Mouse (Mus musculus): ENCODE measurements at regions not wholly inside any gene's neighbourhood (a gene's known extent, or its start where the extent isn't known, plus 50 kb on each side); places are given as distances from the start of the nearest gene placed in this dataset.

DNA sequence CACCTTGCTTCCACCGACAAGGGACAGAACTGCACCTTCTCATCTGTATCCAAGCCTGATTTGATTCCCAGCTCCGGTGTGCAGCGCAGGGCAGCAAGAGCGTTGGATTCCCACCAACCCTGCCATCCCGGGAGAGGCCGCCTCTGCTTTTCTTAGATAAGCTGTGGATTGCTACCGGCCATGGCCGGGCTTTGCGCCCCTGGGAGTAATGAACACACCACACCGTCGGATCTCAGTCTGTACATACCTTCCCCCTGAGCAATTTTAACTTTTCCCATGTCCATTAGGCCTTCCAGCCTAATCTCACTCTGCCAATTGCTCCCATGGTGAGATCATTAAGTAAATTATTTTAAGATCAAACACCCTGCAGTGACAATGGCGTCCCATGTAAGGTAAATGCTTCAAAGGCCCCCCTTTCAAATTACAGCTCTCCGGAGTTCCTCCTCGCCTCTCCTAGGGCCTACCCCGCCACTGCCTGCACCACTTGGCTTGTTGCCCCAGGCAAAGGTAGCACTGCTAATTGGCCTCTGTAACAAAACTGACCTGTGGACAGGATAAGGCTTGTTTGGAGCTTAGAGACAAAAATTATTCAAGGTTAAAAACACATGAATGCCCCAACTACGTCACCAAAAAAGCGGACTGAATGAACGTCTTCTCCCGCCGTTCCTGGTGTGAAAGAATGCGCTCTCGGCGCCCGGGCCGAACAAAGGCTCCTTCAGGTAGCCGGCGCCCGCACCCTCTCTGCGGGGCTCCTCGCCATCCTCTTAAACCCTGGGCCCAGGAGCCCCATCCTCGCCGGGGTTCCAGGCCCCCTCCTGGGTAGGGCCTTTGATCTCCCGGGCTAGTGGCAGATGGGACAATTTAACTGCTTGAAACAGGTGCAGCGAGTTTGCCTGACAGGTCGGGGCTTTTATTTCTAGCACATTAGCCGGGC lies 228.5 kb upstream of the Sp4 start:
- no peak overlapping the region for H3K4me3 ChIP-seq (ENCODE audit: low read depth, low read length)
- no peaks in the 10 kb centered on the region for H3K4me1 ChIP-seq (ENCODE audit: control insufficient read depth, low read depth, low read length)
- no peak overlapping the region for H3K9ac ChIP-seq (ENCODE audit: low read depth, low read length)
- no peaks in the 10 kb centered on the region for H3K36me3 ChIP-seq (ENCODE audit: control insufficient read depth, insufficient read depth)
- ATAC-seq (ENCODE audit: low read depth), result no peak
- H3K9me3 ChIP-seq (replicated peaks; ENCODE audit: control insufficient read depth, low read length), result no peaks in the 10 kb centered on the region
- 5% methylated on average over 36 of the region's 36 CpGs for WGBS (ENCODE audit: insufficient replicate concordance)
- H3K27ac ChIP-seq (ENCODE audit: low read length), result no peak overlapping the region
- peak overlapping the region; percentile 34 for H3K4me2 ChIP-seq (ENCODE audit: low read depth, low read length)
- H3K27me3 ChIP-seq (ENCODE audit: control insufficient read depth, insufficient read depth, low read depth, low read length), result peaks cover 18% of the 10 kb centered on the region

DNA sequence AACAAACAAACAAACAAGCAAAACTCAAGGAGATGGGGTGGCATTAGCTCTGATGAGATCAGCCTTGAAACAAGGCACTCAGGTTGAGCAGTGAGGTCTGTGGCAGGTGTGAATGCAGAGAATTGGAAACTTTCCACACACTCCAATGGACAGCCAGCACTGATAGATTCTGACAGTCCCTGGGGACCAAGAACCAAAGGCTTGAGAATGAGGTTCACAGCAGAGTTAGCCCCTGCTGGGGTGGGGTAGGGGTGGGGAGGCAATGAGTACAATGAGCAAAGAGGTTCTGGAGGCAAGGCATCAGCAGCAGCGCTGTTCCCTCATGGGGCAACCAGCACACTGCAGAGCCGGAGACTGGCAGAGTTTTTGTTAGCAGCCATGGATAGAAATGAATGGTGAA lies 220.5 kb upstream of the Sp4 start:
- Histone ChIP-seq H3K36me3 (ENCODE audit: control insufficient read depth, insufficient read depth) (no peaks in the 10 kb centered on the region), H3K9ac (ENCODE audit: low read depth, low read length) (no peak overlapping the region), H3K4me2 (ENCODE audit: low read depth, low read length) (no peak overlapping the region), H3K27me3 (ENCODE audit: control insufficient read depth, insufficient read depth, low read depth, low read length) (no peaks in the 10 kb centered on the region), H3K4me1 (ENCODE audit: control insufficient read depth, low read depth, low read length) (no peaks in the 10 kb centered on the region), H3K4me3 (ENCODE audit: low read depth, low read length) (no peak overlapping the region), H3K9me3 (replicated peaks; ENCODE audit: control insufficient read depth, low read length) (no peaks in the 10 kb centered on the region), H3K27ac (ENCODE audit: low read length) (no peak overlapping the region)
- no peak for ATAC-seq (ENCODE audit: low read depth)
- 57% methylated on average over 2 of the region's 2 CpGs for WGBS (ENCODE audit: insufficient replicate concordance)

DNA sequence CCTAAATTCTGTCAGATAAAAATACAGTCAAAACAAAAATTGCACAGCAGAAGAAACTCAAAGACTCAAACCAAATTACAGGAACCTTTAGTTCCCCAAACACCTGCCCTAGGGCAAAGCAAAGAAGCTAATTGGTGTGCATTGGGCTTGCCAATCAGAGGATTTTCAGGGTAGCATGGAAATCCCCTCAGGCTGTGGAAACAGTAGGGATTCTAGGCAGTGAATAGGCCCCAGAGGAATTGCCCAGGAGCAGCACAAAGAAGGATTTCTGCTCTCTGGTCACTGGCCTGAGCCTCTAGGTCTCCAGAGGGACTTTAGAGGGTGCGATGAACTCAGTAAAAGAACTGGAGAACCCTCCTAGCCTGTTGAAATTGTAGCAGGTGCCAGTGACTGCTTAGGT lies 220.1 kb upstream of the Sp4 start:
- Histone ChIP-seq H3K9me3 (replicated peaks; ENCODE audit: control insufficient read depth, low read length) (no peaks in the 10 kb centered on the region), H3K36me3 (ENCODE audit: control insufficient read depth, insufficient read depth) (no peaks in the 10 kb centered on the region), H3K4me1 (ENCODE audit: control insufficient read depth, low read depth, low read length) (no peaks in the 10 kb centered on the region), H3K4me2 (ENCODE audit: low read depth, low read length) (no peak overlapping the region), H3K27me3 (ENCODE audit: control insufficient read depth, insufficient read depth, low read depth, low read length) (no peaks in the 10 kb centered on the region), H3K9ac (ENCODE audit: low read depth, low read length) (no peak overlapping the region), H3K27ac (ENCODE audit: low read length) (no peak overlapping the region), H3K4me3 (ENCODE audit: low read depth, low read length) (no peak overlapping the region)
- WGBS (ENCODE audit: insufficient replicate concordance), result 45% methylated on average over 1 of the region's 1 CpGs
- no peak for ATAC-seq (ENCODE audit: low read depth)

DNA sequence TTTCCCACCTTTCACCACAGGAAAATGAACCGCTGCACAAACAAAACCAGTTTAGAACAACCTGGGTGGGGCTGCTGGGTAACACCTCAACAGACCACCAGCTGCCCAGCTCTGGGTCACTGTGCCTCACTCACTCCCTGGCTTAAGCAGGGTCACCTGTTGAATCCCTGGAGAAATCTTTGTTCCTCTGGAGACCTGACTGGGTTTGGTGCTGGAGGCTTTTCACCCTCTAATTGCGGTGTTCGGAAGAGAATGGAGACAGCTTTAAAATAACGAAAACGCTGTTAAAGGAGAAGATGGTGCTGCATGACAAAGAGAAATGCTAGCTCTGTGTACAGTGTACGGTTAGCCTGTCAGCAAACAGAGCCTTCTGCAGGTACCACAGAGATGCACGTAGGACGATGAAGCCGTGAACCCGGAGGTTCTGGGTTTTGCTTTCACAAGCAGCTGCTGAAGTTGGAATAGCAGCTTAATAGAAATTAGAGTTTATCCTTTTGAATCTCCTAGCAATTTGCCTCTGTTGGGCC lies 218.6 kb upstream of the Sp4 start:
- Histone ChIP-seq H3K36me3 (ENCODE audit: control insufficient read depth, insufficient read depth) (no peaks in the 10 kb centered on the region), H3K4me2 (ENCODE audit: low read depth, low read length) (no peak overlapping the region), H3K27ac (ENCODE audit: low read length) (no peak overlapping the region), H3K9ac (ENCODE audit: low read depth, low read length) (no peak overlapping the region), H3K4me3 (ENCODE audit: low read depth, low read length) (no peak overlapping the region), H3K9me3 (replicated peaks; ENCODE audit: control insufficient read depth, low read length) (no peaks in the 10 kb centered on the region), H3K4me1 (ENCODE audit: control insufficient read depth, low read depth, low read length) (no peaks in the 10 kb centered on the region), H3K27me3 (ENCODE audit: control insufficient read depth, insufficient read depth, low read depth, low read length) (no peaks in the 10 kb centered on the region)
- ATAC-seq (ENCODE audit: low read depth), result peak; percentile 41; the same call in 1 of the 2 replicates
- WGBS (ENCODE audit: insufficient replicate concordance), result 42% methylated on average over 10 of the region's 10 CpGs

DNA sequence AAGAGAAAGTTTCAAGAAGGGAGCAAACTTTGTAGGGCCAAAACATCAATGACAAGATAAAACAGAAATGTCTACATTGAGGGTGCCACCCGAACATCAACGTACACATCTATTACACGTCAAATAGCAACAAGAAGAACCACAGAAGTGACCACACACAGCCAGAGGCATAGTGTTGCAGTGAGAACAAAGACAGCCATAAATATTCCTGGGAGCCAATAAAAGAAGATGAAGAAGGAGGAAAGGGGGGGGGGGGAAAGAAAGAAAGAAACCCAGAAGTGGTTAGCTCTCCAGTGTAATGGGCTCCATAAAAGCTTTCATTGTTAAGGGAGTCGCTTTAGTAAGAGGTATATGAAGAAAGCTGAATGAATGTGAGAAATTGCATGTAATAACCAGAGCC lies 209.7 kb upstream of the Sp4 start:
- Histone ChIP-seq H3K4me1 (ENCODE audit: control insufficient read depth, low read depth, low read length) (no peaks in the 10 kb centered on the region), H3K27ac (ENCODE audit: low read length) (no peak overlapping the region), H3K36me3 (ENCODE audit: control insufficient read depth, insufficient read depth) (no peaks in the 10 kb centered on the region), H3K9me3 (replicated peaks; ENCODE audit: control insufficient read depth, low read length) (no peaks in the 10 kb centered on the region), H3K9ac (ENCODE audit: low read depth, low read length) (no peak overlapping the region), H3K27me3 (ENCODE audit: control insufficient read depth, insufficient read depth, low read depth, low read length) (no peaks in the 10 kb centered on the region), H3K4me3 (ENCODE audit: low read depth, low read length) (no peak overlapping the region), H3K4me2 (ENCODE audit: low read depth, low read length) (no peak overlapping the region)
- no peak for ATAC-seq (ENCODE audit: low read depth)
- WGBS (ENCODE audit: insufficient replicate concordance), result 30% methylated on average over 4 of the region's 4 CpGs

DNA sequence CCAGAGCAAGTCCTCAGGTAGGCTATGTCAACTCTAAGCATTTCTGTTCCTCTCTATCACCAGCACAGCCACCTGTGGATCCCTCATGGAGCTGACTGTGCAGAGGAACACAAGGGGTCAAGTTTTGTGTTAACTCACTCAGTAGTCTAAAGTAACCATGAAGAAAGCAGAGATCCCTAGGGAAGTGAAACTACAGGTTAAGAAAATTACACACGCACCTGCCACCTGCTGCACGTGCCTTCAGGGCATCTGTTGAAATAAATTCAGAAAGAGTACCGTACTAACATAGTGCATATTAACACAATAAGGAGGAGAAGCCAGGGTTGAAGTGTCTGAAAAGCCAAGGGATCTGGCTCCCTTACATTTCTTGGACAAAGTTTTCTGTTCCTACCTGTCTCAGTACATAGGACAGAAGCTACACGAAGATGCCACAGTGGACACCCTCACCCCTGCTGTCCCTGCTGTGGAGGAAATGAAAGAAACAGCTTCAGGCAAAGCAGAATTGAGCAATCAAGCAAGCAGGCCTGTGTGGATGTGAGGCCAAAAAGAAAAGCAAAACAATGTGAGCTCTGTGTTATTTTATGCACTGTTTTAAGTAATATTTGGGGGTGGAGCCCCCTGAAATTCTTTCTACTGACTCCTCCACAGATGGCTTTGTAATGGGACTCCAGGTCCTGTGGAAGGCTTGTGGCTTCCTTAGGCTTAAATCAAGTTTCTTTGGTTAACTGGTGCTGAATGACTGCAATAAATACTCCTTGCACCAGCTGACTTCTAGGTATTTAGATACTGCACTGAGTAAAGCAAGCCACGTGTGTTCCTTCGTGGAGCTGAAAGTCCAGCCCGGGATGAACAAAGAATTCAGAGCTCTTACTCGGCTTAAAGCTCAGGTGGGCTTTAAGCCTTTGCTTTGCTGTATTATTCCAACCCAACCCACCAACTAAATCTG lies 208.0 kb upstream of the Sp4 start:
- no peaks in the 10 kb centered on the region for H3K27me3 ChIP-seq (ENCODE audit: control insufficient read depth, insufficient read depth, low read depth, low read length)
- no peak overlapping the region for H3K9ac ChIP-seq (ENCODE audit: low read depth, low read length)
- H3K36me3 ChIP-seq (ENCODE audit: control insufficient read depth, insufficient read depth), result no peaks in the 10 kb centered on the region
- no peak for ATAC-seq (ENCODE audit: low read depth)
- H3K4me3 ChIP-seq (ENCODE audit: low read depth, low read length), result no peak overlapping the region
- H3K4me2 ChIP-seq (ENCODE audit: low read depth, low read length), result no peak overlapping the region
- H3K4me1 ChIP-seq (ENCODE audit: control insufficient read depth, low read depth, low read length), result no peaks in the 10 kb centered on the region
- H3K9me3 ChIP-seq (replicated peaks; ENCODE audit: control insufficient read depth, low read length), result no peaks in the 10 kb centered on the region
- 54% methylated on average over 8 of the region's 8 CpGs for WGBS (ENCODE audit: insufficient replicate concordance)
- no peak overlapping the region for H3K27ac ChIP-seq (ENCODE audit: low read length)

DNA sequence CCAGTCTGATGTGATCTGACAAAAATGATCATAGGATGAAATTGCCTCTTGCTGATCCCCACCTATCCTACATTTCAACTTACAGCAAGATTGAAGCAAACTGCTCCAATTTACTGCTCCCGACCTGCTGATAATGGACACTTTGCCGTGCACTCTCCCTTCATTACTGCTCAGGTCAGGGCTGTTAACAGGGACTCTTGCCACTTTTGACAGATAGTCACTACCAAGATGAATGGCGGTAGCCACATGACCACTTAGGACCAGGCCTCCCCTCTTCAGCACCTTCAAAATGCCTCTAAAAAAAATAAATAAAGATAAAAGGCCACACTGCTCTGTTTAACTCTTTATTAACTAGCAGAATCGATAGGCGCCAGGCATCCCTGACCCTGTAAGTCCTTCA lies 199.2 kb upstream of the Sp4 start:
- Histone ChIP-seq H3K4me2 (ENCODE audit: low read depth, low read length) (no peak overlapping the region), H3K27ac (ENCODE audit: low read length) (no peak overlapping the region), H3K4me1 (ENCODE audit: control insufficient read depth, low read depth, low read length) (no peaks in the 10 kb centered on the region), H3K27me3 (ENCODE audit: control insufficient read depth, insufficient read depth, low read depth, low read length) (no peaks in the 10 kb centered on the region), H3K9me3 (replicated peaks; ENCODE audit: control insufficient read depth, low read length) (no peaks in the 10 kb centered on the region), H3K4me3 (ENCODE audit: low read depth, low read length) (no peak overlapping the region), H3K36me3 (ENCODE audit: control insufficient read depth, insufficient read depth) (no peaks in the 10 kb centered on the region), H3K9ac (ENCODE audit: low read depth, low read length) (no peak overlapping the region)
- 38% methylated on average over 5 of the region's 5 CpGs for WGBS (ENCODE audit: insufficient replicate concordance)
- ATAC-seq (ENCODE audit: low read depth), result no peak

DNA sequence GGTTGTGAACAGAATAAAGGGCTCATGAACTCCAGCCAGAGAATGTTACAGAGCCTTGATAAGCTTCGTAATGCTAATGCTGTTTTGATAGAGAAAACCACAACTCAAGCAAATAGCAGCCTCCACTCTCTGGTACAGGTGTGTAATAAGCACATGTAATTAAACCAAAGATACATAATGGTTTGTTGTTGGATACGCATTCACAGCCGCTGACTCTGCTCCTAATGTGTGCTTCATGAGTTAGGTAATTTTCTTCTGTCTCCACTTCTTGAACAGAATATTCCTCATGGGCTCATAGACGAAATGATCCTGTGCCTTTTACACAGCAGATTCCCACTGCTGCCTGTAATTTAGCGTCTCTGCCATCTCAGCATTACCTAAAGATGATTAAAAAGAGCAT lies 186.8 kb upstream of the Sp4 start:
- Histone ChIP-seq H3K27me3 (ENCODE audit: control insufficient read depth, insufficient read depth, low read depth, low read length) (no peaks in the 10 kb centered on the region), H3K4me3 (ENCODE audit: low read depth, low read length) (no peak overlapping the region), H3K36me3 (ENCODE audit: control insufficient read depth, insufficient read depth) (no peaks in the 10 kb centered on the region), H3K9me3 (replicated peaks; ENCODE audit: control insufficient read depth, low read length) (no peaks in the 10 kb centered on the region), H3K4me1 (ENCODE audit: control insufficient read depth, low read depth, low read length) (no peaks in the 10 kb centered on the region), H3K9ac (ENCODE audit: low read depth, low read length) (no peak overlapping the region), H3K27ac (ENCODE audit: low read length) (no peak overlapping the region), H3K4me2 (ENCODE audit: low read depth, low read length) (no peak overlapping the region)
- ATAC-seq (ENCODE audit: low read depth), result no peak
- 62% methylated on average over 5 of the region's 5 CpGs for WGBS (ENCODE audit: insufficient replicate concordance)
